Mouse (Mus musculus): Measurements from ENCODE around the gene Ak4. TPM values are rescaled to one million over a fixed set of nuclear protein-coding genes. Genes with fewer than 3 reads are reported as not detected.
A peak's percentile ranks its signal among the peaks of the same experiment; 100 is the strongest.
"Not testable (repeated sequence)": the region's sequence is repeated elsewhere in the genome, so short reads cannot be mapped to it uniquely, and the experiment has no call there.

Ak4 gene
- total RNA-seq (2022): 10 to 100 TPM in 1 of 4 experiments, 1 to 10 TPM in 3; 2.4 to 10.6 (median 4.7) TPM

GRCm38 (mm10) chr4:101419151-101419910 lies at the start of gene Ak4:
Gene Ak4, plus strand, starts transcription at chr4:101419277.
- DNase-seq (ENCODE audit: low spot score in 2 of 2): peak in 1 of 2 experiments; percentile 14

GRCm38 (mm10) chr4:101369738-101370275 lies 49.3 kb upstream of the Ak4 start:
- DNase-seq (ENCODE audit: low spot score in 2 of 2): no peak

GRCm38 (mm10) chr4:101372283-101372682 lies 46.8 kb upstream of the Ak4 start:
- no peak for DNase-seq (ENCODE audit: low spot score in 2 of 2)

- DNase-seq (ENCODE audit: low spot score in 2 of 2): no peak
These were observed 46.3 kb upstream of the Ak4 start for GRCm38 (mm10) chr4:101372751-101373150.

- DNase-seq (ENCODE audit: low spot score in 2 of 2): no peak
These were observed 45.0 kb upstream of the Ak4 start for GRCm38 (mm10) chr4:101374104-101374503.

- DNase-seq (ENCODE audit: low spot score in 2 of 2): no peak
These were observed 42.2 kb upstream of the Ak4 start for GRCm38 (mm10) chr4:101376835-101377234.

- DNase-seq (ENCODE audit: low spot score in 2 of 2): no peak
These were observed 40.8 kb upstream of the Ak4 start for GRCm38 (mm10) chr4:101378241-101378640.

GRCm38 (mm10) chr4:101378778-101379177 lies 40.3 kb upstream of the Ak4 start:
- no peak for DNase-seq (ENCODE audit: low spot score in 2 of 2)

- DNase-seq (ENCODE audit: low spot score in 2 of 2): no peak
These were observed 34.1 kb upstream of the Ak4 start for GRCm38 (mm10) chr4:101385002-101385401.

- DNase-seq (ENCODE audit: low spot score in 2 of 2): no peak
These were observed 30.8 kb upstream of the Ak4 start for GRCm38 (mm10) chr4:101388246-101388645.

- not testable (repeated sequence) for DNase-seq (ENCODE audit: low spot score in 2 of 2)
These were observed 30.4 kb upstream of the Ak4 start for GRCm38 (mm10) chr4:101388656-101389055.

- no peak for DNase-seq (ENCODE audit: low spot score in 2 of 2)
These were observed 26.8 kb upstream of the Ak4 start for GRCm38 (mm10) chr4:101392229-101392628.

- no peak for DNase-seq (ENCODE audit: low spot score in 2 of 2)
These were observed 25.8 kb upstream of the Ak4 start for GRCm38 (mm10) chr4:101393292-101393711.

GRCm38 (mm10) chr4:101395021-101395533 lies 24.0 kb upstream of the Ak4 start:
- DNase-seq (ENCODE audit: low spot score in 2 of 2): no peak

- DNase-seq (ENCODE audit: low spot score in 2 of 2): no peak
These were observed 19.0 kb upstream of the Ak4 start for GRCm38 (mm10) chr4:101400025-101400594.

GRCm38 (mm10) chr4:101401945-101402344 lies 17.1 kb upstream of the Ak4 start:
- no peak for DNase-seq (ENCODE audit: low spot score in 2 of 2)

GRCm38 (mm10) chr4:101404863-101405262 lies 14.2 kb upstream of the Ak4 start:
- DNase-seq (ENCODE audit: low spot score in 2 of 2): no peak

GRCm38 (mm10) chr4:101406411-101407196 lies 12.5 kb upstream of the Ak4 start:
- DNase-seq (ENCODE audit: low spot score in 2 of 2): no peak

- DNase-seq (ENCODE audit: low spot score in 2 of 2): no peak
These were observed 2.1 kb upstream of the Ak4 start for GRCm38 (mm10) chr4:101416966-101417365.

- no peak for DNase-seq (ENCODE audit: low spot score in 2 of 2)
These were observed 1.1 kb downstream of the Ak4 start for GRCm38 (mm10) chr4:101419911-101420880.

All from gastrocnemius, adult 8-10 months (tissue).